23 mouse cellular contexts compared by ENCODE assay signal in the genomic region with DNA sequence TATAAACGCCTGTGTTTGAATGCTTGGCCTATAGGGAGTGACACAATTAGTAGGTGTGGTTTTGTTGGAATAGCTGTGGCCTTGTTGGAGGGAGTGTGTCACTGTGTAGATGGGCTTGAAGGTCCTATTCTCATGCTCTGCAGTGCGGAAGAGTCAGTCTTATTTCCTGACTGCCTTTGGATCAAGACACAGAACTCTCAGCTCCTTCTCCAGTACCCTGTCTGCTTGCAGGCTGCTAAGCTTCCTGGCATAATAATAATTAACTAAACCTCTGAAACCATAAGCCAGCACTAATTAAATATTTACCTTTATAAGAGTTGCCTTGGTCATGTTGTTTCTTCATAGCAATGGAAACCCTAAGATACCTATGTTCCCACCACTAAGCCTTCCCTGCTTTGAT.
DNase-seq lines count a peak whose midpoint lies in the region; ATAC-seq and TF ChIP-seq lines count a peak whose summit lies in the region.
"Had no signal": no experiment of that assay in that cellular context is flagged by ENCODE, and none has a peak within 500 bp of the region (broad histone marks: within the 10 kb centered on the region; RNA-seq: fewer than 3 reads in every experiment).

No protein-coding gene starts in this region.

- TF ChIP-seq POLR2A in kidney, adult 2 months (IDR thresholded peaks at IDR 0.05; ENCODE audit: low read depth, low read length) = no peak

- H3K4me1 ChIP-seq in kidney, adult 2 months (ENCODE audit: control insufficient read depth, insufficient read depth, low read length) = peaks cover 7% of the 10 kb centered on the region; the same call in 1 of the 2 replicates
- 0 out of 2 replicates have a peak, but pooled peaks cover 7% of the 10 kb centered on the region for H3K4me1 ChIP-seq in kidney, embryonic 16.5 days (ENCODE audit: insufficient read depth, low read length)
- H3K4me1 ChIP-seq in limb, embryonic 10.5 days = peaks cover 38% of the 10 kb centered on the region
- H3K4me1 ChIP-seq: forebrain, embryonic 13.5 days; heart, embryonic 10.5 days; heart, embryonic 13.5 days had no signal

- peaks cover 4% of the 10 kb centered on the region; the same call in 1 of the 2 replicates for H3K9me3 ChIP-seq in kidney, embryonic 16.5 days (ENCODE audit: low read length)
- no peaks in the 10 kb centered on the region for H3K9me3 ChIP-seq in limb, embryonic 10.5 days (replicated peaks)
- H3K9me3 ChIP-seq: forebrain, embryonic 10.5 days; heart, embryonic 10.5 days; heart, embryonic 13.5 days had no signal

- H3K4me3 ChIP-seq in kidney, adult 2 months (ENCODE audit: insufficient read depth, low read depth, low read length) = no peak overlapping the region
- no peak overlapping the region for H3K4me3 ChIP-seq in kidney, embryonic 16.5 days (ENCODE audit: low read length)
- H3K4me3 ChIP-seq in limb, embryonic 10.5 days = no peak overlapping the region
- H3K4me3 ChIP-seq: forebrain, embryonic 10.5 days; forebrain, embryonic 13.5 days; heart, adult 2 months; heart, embryonic 10.5 days; heart, embryonic 13.5 days had no signal

- H3K36me3 ChIP-seq in kidney, adult 2 months (ENCODE audit: control insufficient read depth, insufficient read depth, low read length) = no peaks in the 10 kb centered on the region
- H3K36me3 ChIP-seq in kidney, embryonic 16.5 days (ENCODE audit: insufficient read depth, low read length) = no peaks in the 10 kb centered on the region
- no peaks in the 10 kb centered on the region for H3K36me3 ChIP-seq in limb, embryonic 10.5 days
- H3K36me3 ChIP-seq: forebrain, embryonic 10.5 days; heart, embryonic 10.5 days; heart, embryonic 13.5 days had no signal

- no peak overlapping the region for H3K4me2 ChIP-seq in kidney, embryonic 16.5 days (replicated peaks; ENCODE audit: low read depth, low read length)
- H3K4me2 ChIP-seq: forebrain, embryonic 13.5 days; heart, embryonic 13.5 days; hindbrain, embryonic 14.5 days had no signal

- ATAC-seq in kidney, embryonic 16.5 days (ENCODE audit: low FRiP score, low TSS enrichment) = 0 out of 2 replicates have a peak, but pooled peaks have one; percentile 57
- ATAC-seq: CD4-positive, CD25-positive, alpha-beta regulatory T cell, adult 4 months; forebrain, embryonic 13.5 days; forebrain, embryonic 16.5 days had no signal

- 55% methylated on average over 2 of the region's 2 CpGs for WGBS in kidney, adult 2 months
- WGBS in kidney, embryonic 16.5 days = 82% methylated on average over 2 of the region's 2 CpGs
- WGBS in limb, embryonic 10.5 days = 94% methylated on average over 2 of the region's 2 CpGs

- no peak for TF ChIP-seq CTCF in kidney, adult 2 months (conservative IDR thresholded peaks at IDR 0.05; ENCODE audit: insufficient read depth, insufficient read length, low read depth, low read length)

- DNase-seq in kidney, adult 2 months = peak; percentile 65
- no peak for DNase-seq in kidney, postnatal 10 days
- DNase-seq in kidney, postnatal 4 days = no peak
- no peak for DNase-seq in limb, embryonic 10.5 days (ENCODE audit: low spot score)
- DNase-seq in c-Kit-positive CD71-positive TER-119-positive erythroid progenitor cells, embryonic 14.5 days (ENCODE audit: low spot score) = no peak
- DNase-seq: adrenal gland, adult 2 months; adrenal gland, postnatal 14 days; cerebellum, adult 18-20 months; cerebellum, adult 9-10 months; cerebellum, postnatal 14 days; gastrocnemius, postnatal 10 days; gastrocnemius, postnatal 36 days; heart, adult 2 months; heart, postnatal 14 days; heart, postnatal 4 days had no signal

- no peaks in the 10 kb centered on the region for H3K27me3 ChIP-seq in kidney, adult 2 months (replicated peaks; ENCODE audit: control insufficient read depth, insufficient read depth, low read length)
- H3K27me3 ChIP-seq in kidney, embryonic 16.5 days (ENCODE audit: insufficient read depth, low read length) = no peaks in the 10 kb centered on the region
- H3K27me3 ChIP-seq in limb, embryonic 10.5 days (ENCODE audit: low read depth, poor library complexity, severe bottlenecking) = peaks cover 8% of the 10 kb centered on the region; the same call in 1 of the 2 replicates
- H3K27me3 ChIP-seq: forebrain, embryonic 13.5 days had no signal

- peak overlapping the region; percentile 47; the same call in 1 of the 2 replicates for H3K27ac ChIP-seq in kidney, adult 2 months (ENCODE audit: insufficient read depth, low read depth, low read length)
- no peak overlapping the region for H3K27ac ChIP-seq in kidney, embryonic 16.5 days (ENCODE audit: low read length)
- peak overlapping the region; percentile 82 for H3K27ac ChIP-seq in limb, embryonic 10.5 days
- H3K27ac ChIP-seq: forebrain, embryonic 10.5 days; forebrain, embryonic 13.5 days; heart, adult 2 months; heart, embryonic 10.5 days; heart, embryonic 13.5 days; hindbrain, embryonic 14.5 days had no signal

- no peak overlapping the region for H3K9ac ChIP-seq in kidney, embryonic 16.5 days (replicated peaks; ENCODE audit: low read length)
- H3K9ac ChIP-seq: forebrain, embryonic 13.5 days; heart, embryonic 13.5 days; hindbrain, embryonic 14.5 days had no signal
